Mouse (Mus musculus) liver, postnatal 0 days (tissue): ENCODE measurements around the gene Rbfox2. TPM values are rescaled to one million over a fixed set of nuclear protein-coding genes. Genes with fewer than 3 reads are reported as not detected.
A peak's percentile ranks its signal among the peaks of the same experiment; 100 is the strongest.

ENCODE experiments used
- ATAC-seq: fragments of 200-750 bp; cut with Nextera tagmentation; 2 replicates; pipeline ENCODE4 v1.8.0; 2017; ENCODE audit warnings: mild to moderate bottlenecking, moderate library complexity
- DNase-seq: peaks from one replicate; pipeline ENCODE4 v3.0.0-alpha.2; 2016
- H3K27ac ChIP-seq: fragments of 300-500 bp; sonication (generic); 2 replicates; pipeline ENCODE4 v1.5.1; 2014; ENCODE audit warnings: antibody characterized with exemption, moderate library complexity, mild to moderate bottlenecking, low read depth
- H3K27me3 ChIP-seq: fragments of 300-500 bp; sonication (generic); 2 replicates; pipeline ENCODE4 v1.6.1; 2014; ENCODE audit warnings: low read length, control low read depth, mixed read lengths; ENCODE audit not compliant: insufficient read depth
- H3K36me3 ChIP-seq: fragments of 300-500 bp; sonication (generic); replicated peaks from 2 replicates; pipeline ENCODE4 v1.6.1; 2014; ENCODE audit warnings: mild to moderate bottlenecking, control low read depth, low read length, moderate library complexity, mixed read lengths; ENCODE audit not compliant: insufficient read depth
- H3K4me1 ChIP-seq: fragments of 300-500 bp; sonication (generic); 2 replicates; pipeline ENCODE4 v1.6.1; 2014; ENCODE audit warnings: antibody characterized with exemption, mild to moderate bottlenecking, control low read depth; ENCODE audit not compliant: insufficient read depth
- H3K4me2 ChIP-seq: fragments of 300-500 bp; sonication (generic); 2 replicates; pipeline ENCODE4 v1.6.1; 2014; ENCODE audit warnings: low read depth, mild to moderate bottlenecking, low read length, moderate library complexity, mixed read lengths
- H3K4me3 ChIP-seq: fragments of 300-500 bp; sonication (generic); 2 replicates; pipeline ENCODE4 v1.5.1; 2014; ENCODE audit warnings: low read depth, low read length
- H3K9ac ChIP-seq: fragments of 300-500 bp; sonication (generic); replicated peaks from 2 replicates; pipeline ENCODE4 v1.6.1; 2014; ENCODE audit warnings: mild to moderate bottlenecking, moderate library complexity
- H3K9me3 ChIP-seq: fragments of 300-500 bp; sonication (generic); 2 replicates; pipeline ENCODE4 v1.6.1; 2016; ENCODE audit warnings: mild to moderate bottlenecking, control low read depth, low read length, mixed read lengths
- CTCF ChIP-seq: sonication (generic); IDR thresholded peaks from 2 replicates; pipeline ENCODE4 v1.5.1; 2016; ENCODE audit warnings: antibody characterized with exemption, low read depth
- EP300 ChIP-seq: IDR thresholded peaks from 2 replicates; pipeline ENCODE4 v1.6.1; 2016; ENCODE audit warnings: antibody characterized with exemption, low read depth, mild to moderate bottlenecking
- WGBS: fragments of 180-500 bp; shearing (Covaris S2); extraction: QIAGEN DNeasy Blood & Tissue Kit; methylation state at CpG from one replicate; pipeline ENCODE4 v1.1.7; 2014; ENCODE audit not compliant: insufficient replicate concordance; 5-methylcytosine and 5-hydroxymethylcytosine counted together
- polyA plus RNA-seq: library from polyadenylated mRNA; unstranded; fragments of >200 nt; fragmentation: Nextera tagmentation; extraction: Ambion mirVana; gene quantifications from 2 replicates; pipeline ENCODE4 v1.2.1, GENCODE M21; 2015

The Rbfox2 gene
- polyA plus RNA-seq, 1 experiment from 2014 or later, result 6.9 TPM

DNA sequence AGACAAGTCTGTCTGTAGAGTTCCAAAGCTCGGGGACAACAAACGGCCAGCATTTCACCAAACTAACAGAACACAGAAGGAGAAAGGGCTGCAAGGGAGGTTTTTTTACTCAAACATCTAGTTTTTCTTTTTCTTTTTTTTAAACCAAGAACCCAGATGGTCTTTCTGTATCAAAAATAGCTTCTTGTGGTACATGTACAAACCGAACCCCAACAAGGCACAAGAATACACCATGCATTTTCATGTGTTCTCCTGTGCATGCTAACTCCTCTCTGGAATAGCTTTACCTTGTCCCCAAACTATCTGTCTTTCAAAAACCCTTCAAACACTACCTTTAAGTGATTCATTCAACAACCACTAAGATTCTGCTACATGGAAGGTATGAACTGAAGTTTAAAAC is 38.4 kb downstream of the Rbfox2 start:
- no peak overlapping the region for H3K4me3 ChIP-seq
- H3K27me3 ChIP-seq, result no peaks in the 10 kb centered on the region
- no peak overlapping the region for H3K4me2 ChIP-seq
- WGBS, result 63% methylated on average over 3 of the region's 3 CpGs
- DNase-seq (no peak), ATAC-seq (no peak)
- no peak overlapping the region for H3K27ac ChIP-seq
- H3K4me1 ChIP-seq, result peaks cover 7% of the 10 kb centered on the region
- H3K36me3 ChIP-seq, result no peaks in the 10 kb centered on the region
- H3K9ac ChIP-seq, result no peak overlapping the region
- TF ChIP-seq EP300 (no peak), CTCF (no peak)
- no peaks in the 10 kb centered on the region for H3K9me3 ChIP-seq

DNA sequence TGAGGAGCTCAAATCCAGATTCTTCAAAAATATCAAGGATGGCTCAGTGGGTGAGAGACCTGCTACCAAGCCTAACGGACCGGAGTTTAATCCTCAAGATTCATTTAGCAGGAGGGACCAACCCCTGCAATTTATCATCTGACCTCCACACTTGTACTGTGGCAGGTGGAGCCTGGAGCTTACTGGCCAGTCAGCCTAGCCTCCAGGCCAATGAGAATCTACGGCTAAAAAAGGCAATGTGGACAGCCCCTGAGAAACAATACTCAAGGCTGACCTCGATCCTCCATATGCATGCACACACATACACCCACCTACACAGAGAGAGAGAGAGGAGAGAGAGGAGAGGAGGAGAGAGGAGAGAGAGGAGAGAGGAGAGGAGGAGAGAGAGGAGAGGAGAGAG is 41.5 kb downstream of the Rbfox2 start:
- no peaks in the 10 kb centered on the region for H3K9me3 ChIP-seq
- no peak for DNase-seq
- WGBS, result 45% methylated on average over 4 of the region's 4 CpGs
- ATAC-seq, result no peak
- H3K9ac ChIP-seq, result no peak overlapping the region
- H3K4me2 ChIP-seq, result no peak overlapping the region
- H3K36me3 ChIP-seq, result no peaks in the 10 kb centered on the region
- TF ChIP-seq CTCF, result no peak
- no peak for TF ChIP-seq EP300
- no peak overlapping the region for H3K27ac ChIP-seq
- H3K4me3 ChIP-seq, result no peak overlapping the region
- H3K4me1 ChIP-seq, result no peaks in the 10 kb centered on the region; the same call in 1 of the 2 replicates
- H3K27me3 ChIP-seq, result no peaks in the 10 kb centered on the region

DNA sequence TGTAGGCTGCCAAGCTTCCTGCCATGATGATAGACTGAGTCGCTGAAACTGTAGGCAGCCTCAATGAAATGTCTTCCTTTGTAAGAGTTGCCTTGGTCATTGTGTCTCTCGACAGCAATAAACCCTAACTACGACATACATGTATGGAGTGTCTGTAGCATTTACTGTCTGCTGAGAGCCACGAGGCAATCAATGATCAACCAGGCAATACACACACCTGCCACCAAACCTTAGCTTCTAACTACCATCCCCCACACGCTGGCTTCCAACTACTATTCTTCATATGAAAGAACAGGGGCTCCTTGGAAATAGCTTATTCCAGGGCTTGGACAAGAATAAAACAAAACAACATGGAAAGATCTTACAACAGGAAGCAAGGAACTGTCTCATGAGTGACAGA is 42.5 kb downstream of the Rbfox2 start:
- peak; percentile 66; the same call in 1 of the 2 replicates for ATAC-seq
- Histone ChIP-seq H3K36me3 (no peaks in the 10 kb centered on the region), H3K9me3 (no peaks in the 10 kb centered on the region), H3K4me2 (no peak overlapping the region), H3K9ac (no peak overlapping the region), H3K4me3 (no peak overlapping the region), H3K4me1 (no peaks in the 10 kb centered on the region), H3K27ac (no peak overlapping the region), H3K27me3 (no peaks in the 10 kb centered on the region)
- WGBS, result 64% methylated on average over 5 of the region's 5 CpGs
- DNase-seq, result peak; percentile 23
- no peak for TF ChIP-seq CTCF
- TF ChIP-seq EP300, result no peak

DNA sequence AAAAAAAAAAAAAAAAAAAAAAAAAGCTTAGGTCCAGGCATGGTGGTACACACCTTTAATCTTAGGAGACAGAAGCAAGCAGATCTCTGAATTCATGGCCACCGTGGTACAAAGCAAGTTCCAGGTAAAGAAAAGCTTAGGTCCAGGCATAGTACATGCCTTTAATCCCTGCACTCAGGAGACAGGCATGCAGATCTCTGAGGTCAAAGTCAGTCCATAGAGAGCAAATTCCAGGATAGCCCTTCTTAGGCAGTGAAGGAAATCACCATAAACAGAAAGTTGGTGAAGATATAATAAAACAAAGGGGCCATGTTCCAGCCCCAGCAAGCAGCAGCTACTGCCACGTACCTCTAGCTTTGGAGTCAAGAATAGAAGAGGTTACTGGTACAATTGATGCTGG is 44.0 kb downstream of the Rbfox2 start:
- Histone ChIP-seq H3K4me1 (peaks cover 2% of the 10 kb centered on the region; the same call in 1 of the 2 replicates), H3K9ac (no peak overlapping the region), H3K27ac (no peak overlapping the region), H3K4me2 (no peak overlapping the region), H3K9me3 (no peaks in the 10 kb centered on the region), H3K4me3 (no peak overlapping the region), H3K36me3 (no peaks in the 10 kb centered on the region), H3K27me3 (no peaks in the 10 kb centered on the region)
- 80% methylated on average over 2 of the region's 2 CpGs for WGBS
- TF ChIP-seq EP300 (no peak), CTCF (no peak)
- ATAC-seq (no peak), DNase-seq (no peak)

DNA sequence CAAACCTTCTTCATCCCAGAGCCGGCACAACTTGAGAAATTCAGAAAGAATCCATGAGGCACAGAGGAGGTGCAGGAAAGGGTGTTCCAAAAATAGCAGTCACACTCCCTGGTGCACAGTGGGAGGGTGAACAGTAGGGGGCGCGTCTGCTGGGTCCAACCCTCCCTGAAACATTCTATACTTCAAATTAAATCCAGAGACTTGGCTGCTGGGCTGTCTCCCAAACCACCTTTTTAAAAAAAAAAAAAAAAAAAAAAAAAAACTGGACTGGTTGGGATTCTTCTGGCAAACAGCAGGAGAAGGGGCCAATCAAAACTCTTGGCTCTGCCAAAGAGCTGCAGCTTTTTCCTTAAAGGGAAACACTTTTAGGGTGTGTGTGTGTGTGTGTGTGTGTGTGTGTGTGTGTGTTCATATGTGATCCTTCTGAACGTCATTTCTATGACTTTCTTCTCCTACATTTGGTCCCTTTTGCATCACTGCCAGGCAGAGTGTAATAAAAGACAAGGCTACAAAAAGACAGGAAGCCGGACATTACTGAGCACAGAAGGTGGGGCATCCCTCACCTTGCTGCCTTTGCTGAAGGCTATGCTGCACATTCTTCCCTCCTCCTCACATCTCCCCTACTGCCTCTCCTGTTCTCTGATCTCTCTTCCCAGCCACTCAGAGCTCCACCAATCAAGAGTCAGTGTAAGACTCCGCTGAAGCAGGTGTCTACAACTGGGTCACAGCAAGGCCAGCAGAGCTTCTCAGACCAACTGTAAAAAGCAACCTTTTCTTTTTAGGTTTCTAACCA is 49.2 kb downstream of the Rbfox2 start:
- Histone ChIP-seq H3K27ac (no peak overlapping the region), H3K4me1 (peaks cover 11% of the 10 kb centered on the region), H3K9ac (no peak overlapping the region), H3K36me3 (no peaks in the 10 kb centered on the region), H3K4me2 (no peak overlapping the region), H3K27me3 (no peaks in the 10 kb centered on the region), H3K9me3 (no peaks in the 10 kb centered on the region), H3K4me3 (no peak overlapping the region)
- DNase-seq, result peak; percentile 56
- TF ChIP-seq EP300, result no peak
- TF ChIP-seq CTCF, result peak; percentile 61
- 41% methylated on average over 6 of the region's 6 CpGs for WGBS
- ATAC-seq, result peak; percentile 33; the same call in 1 of the 2 replicates

DNA sequence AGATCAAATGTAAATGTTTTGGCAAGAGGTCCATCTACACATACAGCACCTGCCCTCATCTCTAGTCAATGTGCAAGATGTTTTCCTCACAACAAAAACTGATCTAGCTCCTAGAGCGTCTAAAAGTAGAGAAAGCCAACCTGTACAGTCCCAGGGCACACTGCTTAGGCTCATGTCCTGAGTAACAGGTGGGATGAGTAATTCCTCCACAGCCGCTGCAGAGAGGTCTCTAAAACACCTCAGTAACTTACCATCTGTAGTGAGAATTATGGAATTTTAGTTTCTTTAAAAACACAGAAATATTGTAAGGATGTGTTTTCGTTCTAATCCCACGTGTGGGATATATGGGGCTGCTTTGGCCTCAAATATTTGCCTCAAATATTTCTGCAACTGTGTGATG is 50.0 kb downstream of the Rbfox2 start:
- no peaks in the 10 kb centered on the region for H3K36me3 ChIP-seq
- DNase-seq (no peak), ATAC-seq (no peak)
- no peaks in the 10 kb centered on the region for H3K9me3 ChIP-seq
- no peak overlapping the region for H3K9ac ChIP-seq
- TF ChIP-seq CTCF (no peak), EP300 (no peak)
- no peak overlapping the region for H3K4me3 ChIP-seq
- H3K4me1 ChIP-seq, result peaks cover 19% of the 10 kb centered on the region
- no peak overlapping the region for H3K27ac ChIP-seq
- 74% methylated on average over 4 of the region's 4 CpGs for WGBS
- H3K27me3 ChIP-seq, result no peaks in the 10 kb centered on the region
- no peak overlapping the region for H3K4me2 ChIP-seq
